Mouse (Mus musculus) intestine, embryonic 16.5 days (tissue): ENCODE measurements at regions not wholly inside any gene's neighbourhood (a gene's known extent, or its start where the extent isn't known, plus 50 kb on each side); places are given as distances from the start of the nearest gene placed in this dataset.

ENCODE experiments used
- ATAC-seq: fragments of 200-750 bp; cut with Nextera tagmentation; 2 replicates; pipeline ENCODE4 v1.8.0; 2017; ENCODE audit warnings: moderate TSS enrichment, moderate library complexity
- H3K27ac ChIP-seq: fragments of 300-500 bp; sonication (generic); 2 replicates; pipeline ENCODE4 v1.5.1; 2014; ENCODE audit warnings: mild to moderate bottlenecking, low read length
- H3K27me3 ChIP-seq: fragments of 300-500 bp; sonication (generic); replicated peaks from 2 replicates; pipeline ENCODE4 v1.6.1; 2014; ENCODE audit warnings: low read length, control low read depth, mixed read lengths; ENCODE audit not compliant: control insufficient read depth, insufficient read depth
- H3K36me3 ChIP-seq: fragments of 300-500 bp; sonication (generic); 2 replicates; pipeline ENCODE4 v1.6.1; 2014; ENCODE audit warnings: low read length, control low read depth; ENCODE audit not compliant: control insufficient read depth, insufficient read depth
- H3K4me1 ChIP-seq: fragments of 300-500 bp; sonication (generic); 2 replicates; pipeline ENCODE4 v1.6.1; 2014; ENCODE audit warnings: low read length, control low read depth, mixed read lengths; ENCODE audit not compliant: control insufficient read depth, insufficient read depth
- H3K4me2 ChIP-seq: fragments of 300-500 bp; sonication (generic); 2 replicates; pipeline ENCODE4 v1.6.1; 2014; ENCODE audit warnings: low read depth, low read length, control low read depth
- H3K4me3 ChIP-seq: fragments of 300-500 bp; sonication (generic); 2 replicates; pipeline ENCODE4 v1.5.1; 2014; ENCODE audit warnings: mild to moderate bottlenecking, low read length
- H3K9ac ChIP-seq: fragments of 300-500 bp; sonication (generic); 2 replicates; pipeline ENCODE4 v1.6.1; 2014; ENCODE audit warnings: low read depth, low read length
- H3K9me3 ChIP-seq: fragments of 300-500 bp; sonication (generic); 2 replicates; pipeline ENCODE4 v1.6.1; 2016; ENCODE audit warnings: low read length, control low read depth; ENCODE audit not compliant: control insufficient read depth
- WGBS: fragments of 180-500 bp; shearing (Covaris S2); extraction: QIAGEN DNeasy Blood & Tissue Kit; methylation state at CpG from one replicate; pipeline ENCODE4 v1.1.7; 2014; 5-methylcytosine and 5-hydroxymethylcytosine counted together

DNA sequence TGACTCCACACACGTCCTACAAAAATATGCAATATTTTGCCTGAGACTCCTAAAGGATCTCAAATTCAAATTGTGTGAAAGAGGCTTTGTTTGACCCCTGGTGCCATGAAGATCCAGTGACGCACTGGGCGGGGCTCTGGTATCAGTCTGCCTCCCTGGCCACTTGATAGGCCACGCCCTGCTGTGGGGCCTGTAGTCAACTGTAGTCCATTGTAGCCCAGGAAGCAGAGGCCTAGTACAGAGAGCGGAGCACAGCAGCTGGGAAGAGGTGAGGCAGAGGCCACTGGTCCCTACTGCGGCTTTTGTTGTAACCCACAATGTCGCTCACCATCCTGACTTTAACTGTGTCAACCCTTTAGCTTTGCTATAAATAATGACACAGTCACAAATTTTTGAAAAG lies 88.5 kb upstream of the Klf3 start:
- Histone ChIP-seq H3K4me1 (no peaks in the 10 kb centered on the region; the same call in 1 of the 2 replicates), H3K4me3 (no peak overlapping the region), H3K36me3 (no peaks in the 10 kb centered on the region), H3K9me3 (peaks cover 2% of the 10 kb centered on the region; the same call in 1 of the 2 replicates), H3K9ac (no peak overlapping the region), H3K27me3 (no peaks in the 10 kb centered on the region), H3K27ac (no peak overlapping the region), H3K4me2 (no peak overlapping the region)
- WGBS, result 59% methylated on average over 7 of the region's 7 CpGs
- ATAC-seq, result peak; percentile 83

- H3K9ac ChIP-seq, result no peak overlapping the region
- H3K4me3 ChIP-seq, result no peak overlapping the region
- H3K4me1 ChIP-seq, result no peaks in the 10 kb centered on the region; the same call in 1 of the 2 replicates
- WGBS, result 84% methylated on average over 4 of the region's 4 CpGs
- H3K27ac ChIP-seq, result no peak overlapping the region
- H3K36me3 ChIP-seq, result no peaks in the 10 kb centered on the region
- no peak overlapping the region for H3K4me2 ChIP-seq
- no peak for ATAC-seq
- H3K9me3 ChIP-seq, result peaks cover 2% of the 10 kb centered on the region; the same call in 1 of the 2 replicates
- H3K27me3 ChIP-seq, result no peaks in the 10 kb centered on the region
These were observed 86.6 kb upstream of the Klf3 start for GRCm38 (mm10) chr5:64716551-64716950.

GRCm38 (mm10) chr5:64722211-64722610 lies 81.0 kb upstream of the Klf3 start:
- no peak overlapping the region for H3K27ac ChIP-seq

DNA sequence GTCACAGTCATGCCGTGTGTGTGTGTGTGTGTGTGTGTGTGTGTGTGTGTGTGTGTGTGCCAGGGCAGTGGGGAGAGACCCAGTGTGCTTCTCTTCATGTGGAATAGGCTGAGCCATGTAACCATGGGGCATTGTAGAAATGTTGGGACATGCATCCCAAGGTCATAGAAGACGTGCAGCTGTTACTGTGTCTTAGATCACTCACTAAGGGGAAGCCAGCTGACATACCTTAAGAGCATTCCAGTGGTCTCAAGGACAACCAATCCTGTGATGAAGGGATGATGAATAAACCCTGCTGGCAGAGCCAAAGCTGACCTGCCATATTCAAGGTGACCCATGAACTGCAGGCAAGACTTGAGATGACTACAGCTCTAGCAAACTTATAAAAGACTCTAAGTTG lies 75.3 kb upstream of the Klf3 start:
- Histone ChIP-seq H3K9ac (no peak overlapping the region), H3K27me3 (no peaks in the 10 kb centered on the region)

More at GRCm38 (mm10) chr5:64722211-64722610, 81.0 kb upstream of the Klf3 start:
- Histone ChIP-seq H3K27me3 (no peaks in the 10 kb centered on the region), H3K4me3 (no peak overlapping the region), H3K9ac (no peak overlapping the region), H3K9me3 (no peaks in the 10 kb centered on the region), H3K4me2 (no peak overlapping the region), H3K4me1 (no peaks in the 10 kb centered on the region), H3K36me3 (no peaks in the 10 kb centered on the region)
- no peak for ATAC-seq

GRCm38 (mm10) chr5:64732356-64732755 lies 70.8 kb upstream of the Klf3 start:
- Histone ChIP-seq H3K4me2 (no peak overlapping the region), H3K9ac (no peak overlapping the region), H3K4me3 (no peak overlapping the region), H3K9me3 (no peaks in the 10 kb centered on the region), H3K36me3 (no peaks in the 10 kb centered on the region), H3K27me3 (no peaks in the 10 kb centered on the region), H3K27ac (no peak overlapping the region), H3K4me1 (no peaks in the 10 kb centered on the region)
- ATAC-seq, result no peak
- whole genome bisulfite sequencing, result 88% methylated on average over 3 of the region's 3 CpGs

More for the DNA sequence above, 75.3 kb upstream of the Klf3 start:
- no peaks in the 10 kb centered on the region for H3K9me3 ChIP-seq
- no peaks in the 10 kb centered on the region for H3K4me1 ChIP-seq
- H3K27ac ChIP-seq, result no peak overlapping the region
- ATAC-seq, result no peak
- no peaks in the 10 kb centered on the region for H3K36me3 ChIP-seq
- no peak overlapping the region for H3K4me3 ChIP-seq
- no peak overlapping the region for H3K4me2 ChIP-seq
- WGBS, result 60% methylated on average over 2 of the region's 2 CpGs

DNA sequence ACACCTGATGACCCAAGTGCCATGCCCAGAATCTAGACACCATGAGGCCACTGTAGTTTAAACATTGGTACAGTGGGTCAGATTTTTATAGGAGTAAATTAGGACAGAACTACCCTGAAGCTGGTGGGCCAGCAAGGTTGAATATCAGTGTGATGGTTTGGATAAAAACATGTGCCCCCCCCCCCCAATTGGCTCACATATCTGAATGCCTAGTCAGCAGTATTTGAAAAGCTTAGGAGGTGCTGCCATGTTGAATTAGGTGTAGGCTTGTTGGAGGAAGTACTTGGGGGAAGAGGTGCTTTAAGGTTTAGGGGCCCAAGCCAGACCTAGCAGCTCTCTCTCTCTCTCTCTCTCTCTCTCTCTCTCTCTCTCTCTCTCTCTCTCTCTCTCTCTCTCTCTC lies 66.2 kb upstream of the Klf3 start:
- Histone ChIP-seq H3K27me3 (no peaks in the 10 kb centered on the region), H3K4me1 (peaks cover 17% of the 10 kb centered on the region), H3K4me2 (no peak overlapping the region), H3K9ac (no peak overlapping the region), H3K27ac (no peak overlapping the region), H3K4me3 (no peak overlapping the region), H3K36me3 (no peaks in the 10 kb centered on the region), H3K9me3 (no peaks in the 10 kb centered on the region)
- no peak for ATAC-seq

- H3K9ac ChIP-seq, result peak overlapping the region; percentile 8
- H3K27me3 ChIP-seq, result no peaks in the 10 kb centered on the region
- no peaks in the 10 kb centered on the region for H3K36me3 ChIP-seq
- no peak overlapping the region for H3K4me3 ChIP-seq
- H3K4me2 ChIP-seq, result peak overlapping the region; percentile 14; the same call in 1 of the 2 replicates
- H3K27ac ChIP-seq, result no peak overlapping the region; the same call in 1 of the 2 replicates
- H3K4me1 ChIP-seq, result peaks cover 17% of the 10 kb centered on the region
- 39% methylated on average over 11 of the region's 11 CpGs for WGBS
- no peaks in the 10 kb centered on the region for H3K9me3 ChIP-seq
- ATAC-seq, result no peak
These were observed 65.0 kb upstream of the Klf3 start for GRCm38 (mm10) chr5:64738096-64738780.

DNA sequence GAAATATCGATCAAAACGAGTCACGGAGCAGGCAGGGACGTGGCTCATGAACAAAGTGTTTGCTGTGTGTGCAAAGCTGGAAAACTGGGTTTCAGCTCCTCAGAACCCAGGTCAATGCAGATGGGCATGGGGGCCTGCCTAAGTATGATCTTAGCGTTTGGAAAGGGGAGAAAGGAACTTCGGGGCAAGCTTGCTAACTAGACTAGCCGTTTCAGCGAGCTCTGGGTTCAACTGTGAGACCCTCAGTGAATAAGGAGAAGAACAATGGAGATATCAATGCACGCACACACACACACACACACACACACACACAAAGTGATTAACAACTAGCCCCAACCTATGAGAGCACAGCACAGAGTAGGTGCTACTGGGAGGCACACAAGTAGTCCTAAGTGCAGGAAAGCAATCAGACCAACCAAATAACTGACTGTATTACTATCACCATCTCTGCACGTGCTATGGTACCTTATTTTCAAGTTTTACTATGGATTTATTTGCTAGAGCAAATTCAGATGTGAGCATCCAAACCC lies 64.3 kb upstream of the Klf3 start:
- Histone ChIP-seq H3K4me1 (peaks cover 17% of the 10 kb centered on the region), H3K36me3 (no peaks in the 10 kb centered on the region), H3K4me3 (no peak overlapping the region), H3K27me3 (no peaks in the 10 kb centered on the region), H3K9ac (no peak overlapping the region), H3K4me2 (no peak overlapping the region), H3K9me3 (no peaks in the 10 kb centered on the region), H3K27ac (0 out of 2 replicates have a peak overlapping the region, but pooled peaks have one; percentile 26)
- WGBS, result 40% methylated on average over 10 of the region's 10 CpGs
- peak; percentile 21; the same call in 1 of the 2 replicates for ATAC-seq

GRCm38 (mm10) chr5:64739311-64740261 lies 63.6 kb upstream of the Klf3 start:
- peak; percentile 77 for ATAC-seq
- Histone ChIP-seq H3K9me3 (no peaks in the 10 kb centered on the region), H3K36me3 (no peaks in the 10 kb centered on the region), H3K9ac (no peak overlapping the region), H3K27me3 (no peaks in the 10 kb centered on the region), H3K4me3 (no peak overlapping the region), H3K4me1 (peaks cover 17% of the 10 kb centered on the region), H3K27ac (peak overlapping the region; percentile 50; the same call in 1 of the 2 replicates), H3K4me2 (no peak overlapping the region)
- WGBS, result 20% methylated on average over 15 of the region's 15 CpGs
